Mouse (Mus musculus) gastrocnemius, adult 8-10 months (tissue): ENCODE data around the gene Usp40. TPM values are rescaled to one million over a fixed set of nuclear protein-coding genes. Genes with fewer than 3 reads are reported as not detected.

Source experiments
- DNase-seq, 2 experiments: peaks; one replicate each; pipeline ENCODE4 v3.0.0; 2022; ENCODE audit warnings: low spot score in 2 of 2
- total RNA-seq, 4 experiments: library from RNA; stranded (reverse); gene quantifications; 2 replicates each; pipeline ENCODE4 v1.2.4; 2022

The Usp40 gene
- total RNA-seq, 4 experiments from 2014 or later: 6.9 to 7.6 (median 7.3) TPM

GRCm38 (mm10) chr1:87947681-87948091 lies 60.7 kb downstream of the Usp40 start:
- no peak for DNase-seq

- DNase-seq: no peak
Measured at GRCm38 (mm10) chr1:87941765-87942164, 66.6 kb downstream of the Usp40 start.

- no peak for DNase-seq
Measured at GRCm38 (mm10) chr1:87936516-87936915, 71.8 kb downstream of the Usp40 start.

- DNase-seq: no peak
Measured at GRCm38 (mm10) chr1:87936075-87936474, 72.3 kb downstream of the Usp40 start.

GRCm38 (mm10) chr1:87935546-87935945 lies 72.8 kb downstream of the Usp40 start:
- DNase-seq: no peak

- DNase-seq: no peak
Measured at GRCm38 (mm10) chr1:87935095-87935494, 73.3 kb downstream of the Usp40 start.

- DNase-seq: peak in 1 of 2 experiments; percentile 28
Measured at GRCm38 (mm10) chr1:87933051-87933450, 75.3 kb downstream of the Usp40 start.

GRCm38 (mm10) chr1:87929730-87930129 lies 78.6 kb downstream of the Usp40 start:
- DNase-seq: no peak

- no peak for DNase-seq
Measured at GRCm38 (mm10) chr1:87924888-87925287, 83.5 kb downstream of the Usp40 start.

- no peak for DNase-seq
Measured at GRCm38 (mm10) chr1:87922666-87923065, 85.7 kb downstream of the Usp40 start.

GRCm38 (mm10) chr1:87920056-87920614 lies 88.2 kb downstream of the Usp40 start:
- no peak for DNase-seq

- DNase-seq: no peak
Measured at GRCm38 (mm10) chr1:87918061-87918460, 90.3 kb downstream of the Usp40 start.

- no peak for DNase-seq
Measured at GRCm38 (mm10) chr1:87917361-87917760, 91.0 kb downstream of the Usp40 start.

- DNase-seq: no peak
Measured at GRCm38 (mm10) chr1:87913356-87913755, 95.0 kb downstream of the Usp40 start.

GRCm38 (mm10) chr1:87910428-87910827 lies 97.9 kb downstream of the Usp40 start:
- DNase-seq: no peak

GRCm38 (mm10) chr1:87909565-87909964 lies 98.8 kb downstream of the Usp40 start:
- no peak for DNase-seq

- DNase-seq: no peak
Measured at GRCm38 (mm10) chr1:87908736-87909135, 99.6 kb downstream of the Usp40 start.

- DNase-seq: no peak
Measured at GRCm38 (mm10) chr1:87908006-87908405, 100.3 kb downstream of the Usp40 start.

- no peak for DNase-seq
Measured at GRCm38 (mm10) chr1:87906361-87906956, 101.9 kb downstream of the Usp40 start.

GRCm38 (mm10) chr1:87902186-87902585 lies 106.2 kb downstream of the Usp40 start:
- DNase-seq: no peak

- peak; percentile 49 to 72 for DNase-seq
Measured at GRCm38 (mm10) chr1:87900979-87901378, 107.4 kb downstream of the Usp40 start.

- DNase-seq: no peak
Measured at GRCm38 (mm10) chr1:87899701-87900100, 108.7 kb downstream of the Usp40 start.

- DNase-seq: no peak
Measured at GRCm38 (mm10) chr1:87896921-87897320, 111.4 kb downstream of the Usp40 start.
